Mouse (Mus musculus): ENCODE data around the gene Pfkm.

- TF ChIP-seq CTCF (IDR thresholded peaks at IDR 0.05), result no peak
- no peak for TF ChIP-seq EP300 (IDR thresholded peaks at IDR 0.05; ENCODE audit: insufficient read depth, low read depth, low read length)
Observed at GRCm38 (mm10) chr15:98094905-98095304, 2.5 kb downstream of the Pfkm start.

Data from heart, adult 2 months (tissue).